Mouse (Mus musculus) CH12.LX (cell line): ENCODE results near the gene Mrps23. TPM values are rescaled to one million over a fixed set of nuclear protein-coding genes. Genes with fewer than 3 reads are reported as not detected.
A peak's percentile ranks its signal among the peaks of the same experiment; 100 is the strongest.

ENCODE experiments used
- DNase-seq: peaks from one replicate; pipeline ENCODE4 v3.0.0-alpha.2; 2013; ENCODE audit errors: extremely low read depth
- H3K27ac ChIP-seq: 2 replicates; pipeline ENCODE4 v1.5.1; 2012; ENCODE audit warnings: low read depth, mild to moderate bottlenecking, control low read depth, moderate library complexity; ENCODE audit not compliant: insufficient read depth
- H3K27me3 ChIP-seq: replicated peaks from 2 replicates; pipeline ENCODE3; 2012; ENCODE audit warnings: inconsistent platforms
- H3K36me3 ChIP-seq, 2 experiments: replicated peaks in 1 of 2; 2 replicates each; pipeline versions ENCODE3 to v1.6.1; 2012; ENCODE audit warnings: inconsistent platforms in 1 of 2, low read length in 1 of 2, mild to moderate bottlenecking in 1 of 2, mixed read lengths in 1 of 2, moderate library complexity in 1 of 2; ENCODE audit not compliant: control insufficient read depth in 1 of 2, insufficient read depth in 1 of 2
- H3K4me1 ChIP-seq, 2 experiments: 2 replicates each; pipeline ENCODE4 v1.6.1; 2012; ENCODE audit warnings: inconsistent platforms in 1 of 2, moderate library complexity in 1 of 2; ENCODE audit not compliant: insufficient read depth in 2 of 2, control insufficient read depth in 1 of 2
- H3K4me2 ChIP-seq: 2 replicates; pipeline ENCODE4 v1.6.1; 2012; ENCODE audit warnings: low read depth, mild to moderate bottlenecking, control low read depth; ENCODE audit not compliant: poor library complexity, insufficient read depth, severe bottlenecking
- H3K4me3 ChIP-seq, 3 experiments: fragments of 150-350 bp in 1 of 3; sonication (generic) in 1 of 3; replicated peaks in 1 of 3; 2 replicates each; pipeline versions ENCODE3 to v1.5.1; 2011 to 2012; ENCODE audit warnings: low read depth in 2 of 3, low read length in 2 of 3, mild to moderate bottlenecking in 2 of 3, moderate library complexity in 2 of 3, control low read depth in 1 of 3, improper control_type of control experiment in 1 of 3, inconsistent platforms in 1 of 3, mixed read lengths in 1 of 3; ENCODE audit not compliant: poor library complexity in 1 of 3
- H3K79me2 ChIP-seq: replicated peaks from 2 replicates; pipeline ENCODE4 v1.6.1; 2012; ENCODE audit warnings: mild to moderate bottlenecking, moderate library complexity; ENCODE audit not compliant: control insufficient read depth, poor library complexity, insufficient read depth, severe bottlenecking; ENCODE audit errors: extremely low read depth
- H3K9ac ChIP-seq: 2 replicates; pipeline ENCODE4 v1.6.1; 2012; ENCODE audit warnings: low read depth, mild to moderate bottlenecking, control low read depth, moderate library complexity; ENCODE audit not compliant: insufficient read depth
- H3K9me3 ChIP-seq: replicated peaks from 2 replicates; pipeline ENCODE3; 2012; ENCODE audit warnings: low read length, inconsistent platforms, mixed read lengths
- BHLHE40 ChIP-seq: IDR thresholded peaks from 2 replicates; pipeline ENCODE4 v1.6.1; 2011; ENCODE audit warnings: mild to moderate bottlenecking, low read depth, low read length, improper control_type of control experiment
- CHD1 ChIP-seq: IDR thresholded peaks from 2 replicates; pipeline ENCODE4 v1.6.1; 2012; ENCODE audit warnings: low read depth, low read length, improper control_type of control experiment, inconsistent platforms
- CHD2 ChIP-seq: IDR thresholded peaks from 2 replicates; pipeline ENCODE4 v1.6.1; 2011; ENCODE audit warnings: low read length, improper control_type of control experiment
- CTCF ChIP-seq, 2 experiments: IDR thresholded peaks in 1 of 2; conservative IDR thresholded peaks in 1 of 2; 2 replicates each; pipeline ENCODE4 v1.5.1; 2011 to 2012; ENCODE audit warnings: low read depth in 2 of 2, low read length in 2 of 2, improper control_type of control experiment in 1 of 2, inconsistent platforms in 1 of 2, mild to moderate bottlenecking in 1 of 2, moderate library complexity in 1 of 2
- E2F4 ChIP-seq: IDR thresholded peaks from 2 replicates; pipeline ENCODE4 v1.6.1; 2011; ENCODE audit warnings: low read depth, low read length, improper control_type of control experiment; ENCODE audit not compliant: insufficient replicate concordance
- ETS1 ChIP-seq: conservative IDR thresholded peaks from 2 replicates; pipeline ENCODE4 v1.6.1; 2012; ENCODE audit warnings: low read depth, mild to moderate bottlenecking, inconsistent platforms, low read length, improper control_type of control experiment, moderate library complexity
- IRF4 ChIP-seq: IDR thresholded peaks from 2 replicates; pipeline ENCODE4 v1.6.1; 2014; ENCODE audit warnings: low read depth, mild to moderate bottlenecking, inconsistent platforms, low read length, improper control_type of control experiment
- MAFK ChIP-seq: IDR thresholded peaks from 2 replicates; pipeline ENCODE4 v1.6.1; 2011; ENCODE audit warnings: low read length, improper control_type of control experiment; ENCODE audit not compliant: insufficient replicate concordance
- MAX ChIP-seq: IDR thresholded peaks from 2 replicates; pipeline ENCODE4 v1.6.1; 2011; ENCODE audit warnings: low read length, improper control_type of control experiment
- MAZ ChIP-seq: IDR thresholded peaks from 2 replicates; pipeline ENCODE4 v1.6.1; 2012; ENCODE audit warnings: low read depth, mild to moderate bottlenecking, inconsistent platforms, low read length, improper control_type of control experiment, moderate library complexity
- MEF2A ChIP-seq: IDR thresholded peaks from 2 replicates; pipeline ENCODE4 v1.6.1; 2014; ENCODE audit warnings: low read depth, mild to moderate bottlenecking, inconsistent platforms, low read length, improper control_type of control experiment, borderline replicate concordance
- MXI1 ChIP-seq: IDR thresholded peaks from 2 replicates; pipeline ENCODE4 v1.6.1; 2011; ENCODE audit warnings: mild to moderate bottlenecking, low read depth, low read length, improper control_type of control experiment
- MYC ChIP-seq: IDR thresholded peaks from 2 replicates; pipeline ENCODE4 v1.6.1; 2011; ENCODE audit warnings: low read depth, mild to moderate bottlenecking, improper control_type of control experiment, low read length
- NELFE ChIP-seq: IDR thresholded peaks from 2 replicates; pipeline ENCODE4 v1.6.1; 2011; ENCODE audit warnings: low read depth, low read length, improper control_type of control experiment
- NRF1 ChIP-seq: IDR thresholded peaks from 2 replicates; pipeline ENCODE4 v1.6.1; 2014; ENCODE audit warnings: low read depth, mild to moderate bottlenecking, inconsistent platforms, low read length, improper control_type of control experiment, moderate library complexity
- RAD21 ChIP-seq: IDR thresholded peaks from 2 replicates; pipeline ENCODE4 v1.6.1; 2011; ENCODE audit warnings: low read depth, mild to moderate bottlenecking, low read length, improper control_type of control experiment, moderate library complexity
- SMC3 ChIP-seq: IDR thresholded peaks from 2 replicates; pipeline ENCODE4 v1.6.1; 2011; ENCODE audit warnings: low read depth, low read length, improper control_type of control experiment
- TCF12 ChIP-seq: IDR thresholded peaks from 2 replicates; pipeline ENCODE4 v1.6.1; 2014; ENCODE audit warnings: low read depth, mild to moderate bottlenecking, inconsistent platforms, low read length, improper control_type of control experiment
- UBTF ChIP-seq: IDR thresholded peaks from 2 replicates; pipeline ENCODE4 v1.6.1; 2012; ENCODE audit warnings: low read depth, mild to moderate bottlenecking, inconsistent platforms, low read length, improper control_type of control experiment, moderate library complexity
- USF1 ChIP-seq: IDR thresholded peaks from 2 replicates; pipeline ENCODE4 v1.6.1; 2014; ENCODE audit warnings: low read depth, mild to moderate bottlenecking, inconsistent platforms, low read length, improper control_type of control experiment
- ZC3H11A ChIP-seq: IDR thresholded peaks from 2 replicates; pipeline ENCODE4 v1.6.1; 2012; ENCODE audit warnings: low read depth, mild to moderate bottlenecking, inconsistent platforms, low read length, improper control_type of control experiment
- ZMIZ1 ChIP-seq: IDR thresholded peaks from 2 replicates; pipeline ENCODE4 v1.6.1; 2012; ENCODE audit warnings: low read depth, mild to moderate bottlenecking, inconsistent platforms, low read length, improper control_type of control experiment
- ZNF384 ChIP-seq: IDR thresholded peaks from 2 replicates; pipeline ENCODE4 v1.6.1; 2012; ENCODE audit warnings: low read depth, low read length, improper control_type of control experiment, inconsistent platforms
- dilution Hi-C: fragments of 300-500 bp; cut with MboI; formaldehyde crosslinking; loops from 2 replicates; pipeline ENCODE4 v1.14.3; 2020; ENCODE audit warnings: low sequenced_read_pairs; ENCODE audit not compliant: extremely low pct_unique_long_range_greater_than_20kb, extremely low pct_ligation_motif_present
- in situ Hi-C: fragments of 300-500 bp; cut with MboI; formaldehyde crosslinking; loops from 3 replicates; pipeline ENCODE4 v1.14.3; 2019; ENCODE audit warnings: low sequenced_read_pairs, low pct_ligation_motif_present, low pct_unique_long_range_greater_than_20kb, mixed read lengths
- polyA plus RNA-seq: library from polyadenylated mRNA; unstranded; fragments of >175 nt; gene quantifications from 2 replicates; pipeline ENCODE4 v1.2.1, GENCODE M21; 2012; ENCODE audit warnings: low read depth; ENCODE audit not compliant: insufficient read length
- total RNA-seq, 2 experiments: library from RNA; depleted of rRNA; stranded (reverse); fragments of 300-350 nt in 1 of 2; fragments of >200 nt in 1 of 2; gene quantifications; 2 replicates each; pipeline ENCODE4 v1.2.3; 2012 to 2014

Mrps23 gene
- total and polyA plus RNA-seq, 3 experiments, result 185 to 233 (median 227) TPM

GRCm38 (mm10) chr11:88251972-88252766 is 48.0 kb downstream of the Mrps23 start:
- Histone ChIP-seq H3K9ac (no peak overlapping the region), H3K4me2 (peak overlapping the region; percentile 23; the same call in 1 of the 2 replicates), H3K27ac (no peak overlapping the region), H3K79me2 (no peaks in the 10 kb centered on the region), H3K9me3 (no peaks in the 10 kb centered on the region), H3K27me3 (peaks cover 15% of the 10 kb centered on the region), H3K4me3 (no peak overlapping the region), H3K36me3 (no peaks in the 10 kb centered on the region), H3K4me1 (peaks cover 4 to 19% of the 10 kb centered on the region in 2 experiments)
- DNase-seq, result peak; percentile 77
- dilution Hi-C loops, result no loop called here
- TF ChIP-seq MEF2A, result peak; percentile 29; the same call in 1 of the 2 replicates
- peak; percentile 59 for TF ChIP-seq MAZ
- TF ChIP-seq MYC, result no peak
- no peak for TF ChIP-seq CHD1
- peak; percentile 92 for TF ChIP-seq ZC3H11A
- TF ChIP-seq IRF4, result peak; percentile 57; the same call in 1 of the 2 replicates
- no peak for TF ChIP-seq CHD2
- 0 out of 2 replicates have a peak, but pooled peaks have one; percentile 27 for TF ChIP-seq TCF12
- 0 out of 2 replicates have a peak, but pooled peaks have one; percentile 32 for TF ChIP-seq NRF1
- TF ChIP-seq SMC3, result peak; percentile 97
- peak; percentile 32; the same call in 1 of the 2 replicates for TF ChIP-seq NELFE
- TF ChIP-seq UBTF, result 0 out of 2 replicates have a peak, but pooled peaks have one; percentile 39
- TF ChIP-seq MAX, result no peak; the same call in 1 of the 2 replicates
- TF ChIP-seq CTCF (conservative IDR thresholded peaks at IDR 0.05 in 1 of 2, IDR thresholded peaks at IDR 0.05 in 1 of 2; ENCODE audit: low read depth in 2 of 2, low read length in 2 of 2), result peak; percentile 86 to 98
- TF ChIP-seq ZNF384, result peak; percentile 6; the same call in 1 of the 2 replicates
- TF ChIP-seq MAFK, result 0 out of 2 replicates have a peak, but pooled peaks have one; percentile 21
- TF ChIP-seq RAD21, result peak; percentile 99
- in situ Hi-C loops, result loop anchor here (10.0 kb wide), 1 partner anchor 573 kb away; no protein-coding TSS in a partner anchor

GRCm38 (mm10) chr11:88252767-88253513 is 48.8 kb downstream of the Mrps23 start:
- dilution Hi-C loops (no loop called here), in situ Hi-C loops (loop anchor here (10.0 kb wide), 1 partner anchor 572 kb away; no protein-coding TSS in a partner anchor)
- peaks cover 15% of the 10 kb centered on the region for H3K27me3 ChIP-seq
- peak overlapping the region in 1 of 3 experiments; percentile 17 for H3K4me3 ChIP-seq
- no peak overlapping the region for H3K4me2 ChIP-seq
- H3K9me3 ChIP-seq, result peaks cover 1% of the 10 kb centered on the region
- no peaks in the 10 kb centered on the region for H3K79me2 ChIP-seq
- H3K9ac ChIP-seq, result no peak overlapping the region
- H3K36me3 ChIP-seq, result no peaks in the 10 kb centered on the region
- no peak for TF ChIP-seq SMC3
- peak; percentile 44; the same call in 1 of the 2 replicates for TF ChIP-seq MXI1
- TF ChIP-seq ETS1, result peak; percentile 16; the same call in 1 of the 2 replicates
- TF ChIP-seq E2F4, result no peak
- TF ChIP-seq TCF12, result 0 out of 2 replicates have a peak, but pooled peaks have one; percentile 38
- TF ChIP-seq USF1, result no peak; the same call in 1 of the 2 replicates
- peak; percentile 84 for TF ChIP-seq BHLHE40
- TF ChIP-seq CHD2, result no peak
- TF ChIP-seq ZMIZ1, result no peak
- H3K27ac ChIP-seq, result no peak overlapping the region
- H3K4me1 ChIP-seq, result peaks cover 4 to 15% of the 10 kb centered on the region in 2 experiments
- no peak for DNase-seq
